Mouse (Mus musculus): ENCODE results near the gene Cdc123. TPM values are rescaled to one million over a fixed set of nuclear protein-coding genes. Genes with fewer than 3 reads are reported as not detected.
A peak's percentile ranks its signal among the peaks of the same experiment; 100 is the strongest.

The Cdc123 gene
- polyA plus RNA-seq, 1 experiment from 2014 or later, result 312 TPM

- H3K27ac ChIP-seq (ENCODE audit: low read depth, low read length), result no peak overlapping the region
- peaks cover 11% of the 10 kb centered on the region; the same call in 1 of the 2 replicates for H3K36me3 ChIP-seq (ENCODE audit: control insufficient read depth, insufficient read depth, low read length)
- H3K9me3 ChIP-seq (ENCODE audit: control insufficient read depth, low read length), result no peaks in the 10 kb centered on the region
- no peaks in the 10 kb centered on the region for H3K27me3 ChIP-seq (ENCODE audit: control insufficient read depth, insufficient read depth, low read length)
- DNase-seq (ENCODE audit: low spot score) (no peak), ATAC-seq (ENCODE audit: low FRiP score) (no peak)
- H3K9ac ChIP-seq (ENCODE audit: low read depth, low read length), result no peak overlapping the region
- WGBS, result 90% methylated on average over 10 of the region's 10 CpGs
- no peaks in the 10 kb centered on the region for H3K4me1 ChIP-seq (replicated peaks; ENCODE audit: control insufficient read depth, insufficient read depth, low read length)
- H3K4me3 ChIP-seq (ENCODE audit: low read depth, low read length), result no peak overlapping the region
- no peak overlapping the region for H3K4me2 ChIP-seq (replicated peaks; ENCODE audit: low read depth, low read length)
Measured at GRCm38 (mm10) chr2:5793771-5794170, 51.2 kb downstream of the Cdc123 start.

DNA sequence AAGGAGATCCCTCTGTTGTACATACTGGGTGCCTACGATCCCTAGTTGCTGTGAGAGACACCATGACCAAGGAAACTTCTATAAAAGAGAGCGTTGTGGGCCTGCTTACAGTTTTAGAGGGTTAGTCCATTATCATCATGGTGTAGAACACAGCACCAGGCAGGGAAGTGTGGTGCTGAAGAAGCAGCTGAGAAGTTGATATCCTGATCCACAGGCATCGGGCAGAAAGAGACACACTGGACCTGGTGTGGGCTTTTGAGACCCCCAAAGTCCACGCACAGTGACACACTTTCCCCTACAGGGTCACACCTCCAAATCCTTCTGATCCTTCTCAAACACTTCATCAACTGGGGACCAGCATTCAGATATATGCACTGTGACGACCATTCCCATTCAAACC lies 52.9 kb downstream of the Cdc123 start:
- 93% methylated on average over 5 of the region's 5 CpGs for WGBS
- no peak overlapping the region for H3K4me2 ChIP-seq (replicated peaks; ENCODE audit: low read depth, low read length)
- ATAC-seq (ENCODE audit: low FRiP score) (no peak), DNase-seq (ENCODE audit: low spot score) (no peak)
- no peak overlapping the region for H3K9ac ChIP-seq (ENCODE audit: low read depth, low read length)
- no peaks in the 10 kb centered on the region for H3K4me1 ChIP-seq (replicated peaks; ENCODE audit: control insufficient read depth, insufficient read depth, low read length)
- no peaks in the 10 kb centered on the region for H3K27me3 ChIP-seq (ENCODE audit: control insufficient read depth, insufficient read depth, low read length)
- no peak overlapping the region for H3K4me3 ChIP-seq (ENCODE audit: low read depth, low read length)
- peaks cover 9% of the 10 kb centered on the region; the same call in 1 of the 2 replicates for H3K36me3 ChIP-seq (ENCODE audit: control insufficient read depth, insufficient read depth, low read length)
- no peaks in the 10 kb centered on the region for H3K9me3 ChIP-seq (ENCODE audit: control insufficient read depth, low read length)
- H3K27ac ChIP-seq (ENCODE audit: low read depth, low read length), result no peak overlapping the region

DNA sequence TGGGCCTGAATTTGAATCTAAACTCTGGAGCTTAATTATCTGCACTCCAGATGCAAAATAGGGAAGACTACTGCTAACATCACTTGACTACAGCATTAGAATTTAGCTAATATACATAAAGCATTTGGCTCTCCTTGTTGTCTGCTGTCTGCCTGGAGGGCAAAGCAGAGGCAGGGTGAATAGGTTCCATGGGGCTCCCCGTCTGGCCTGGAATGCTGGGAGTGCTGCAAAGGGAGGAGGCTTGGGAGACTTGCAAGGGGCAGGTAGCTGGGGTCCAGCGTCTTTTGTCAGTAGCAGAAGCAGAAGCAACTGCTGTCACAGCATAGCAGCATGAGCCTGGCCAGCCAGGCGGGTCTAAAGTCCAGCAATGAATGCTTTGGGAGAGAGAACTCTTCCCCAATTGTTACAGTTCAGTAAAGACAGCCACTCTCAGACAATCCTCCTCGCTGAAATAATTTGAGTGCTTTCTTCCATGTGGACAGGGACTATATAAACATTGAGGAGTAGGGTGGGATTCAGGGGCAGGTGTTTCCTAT lies 55.3 kb downstream of the Cdc123 start:
- Histone ChIP-seq H3K9ac (ENCODE audit: low read depth, low read length) (no peak overlapping the region), H3K4me1 (replicated peaks; ENCODE audit: control insufficient read depth, insufficient read depth, low read length) (no peaks in the 10 kb centered on the region), H3K27me3 (ENCODE audit: control insufficient read depth, insufficient read depth, low read length) (no peaks in the 10 kb centered on the region), H3K36me3 (ENCODE audit: control insufficient read depth, insufficient read depth, low read length) (peaks cover 4% of the 10 kb centered on the region; the same call in 1 of the 2 replicates), H3K9me3 (ENCODE audit: control insufficient read depth, low read length) (no peaks in the 10 kb centered on the region), H3K4me3 (ENCODE audit: low read depth, low read length) (no peak overlapping the region), H3K27ac (ENCODE audit: low read depth, low read length) (no peak overlapping the region), H3K4me2 (replicated peaks; ENCODE audit: low read depth, low read length) (no peak overlapping the region)
- DNase-seq (ENCODE audit: low spot score) (no peak), ATAC-seq (ENCODE audit: low FRiP score) (no peak)
- WGBS, result 30% methylated on average over 4 of the region's 4 CpGs

DNA sequence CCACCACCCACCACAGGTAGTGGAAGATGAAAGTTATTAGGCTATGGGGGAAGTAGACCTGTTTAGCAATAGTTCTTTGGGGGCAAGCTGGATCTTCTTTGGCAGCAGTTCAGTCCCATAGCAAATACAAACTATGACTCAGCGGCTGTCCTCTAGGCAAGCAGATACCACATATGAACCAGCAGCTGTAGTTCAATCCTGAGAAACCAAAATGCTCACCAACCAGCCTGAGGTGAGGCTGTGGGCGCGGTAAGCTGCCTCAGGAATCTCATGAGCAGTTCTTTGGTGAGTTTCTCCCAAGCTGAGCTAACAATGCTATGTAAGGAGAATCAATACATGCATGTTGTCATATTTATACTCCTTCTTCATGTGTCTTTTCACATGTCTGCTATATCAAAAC lies 57.6 kb downstream of the Cdc123 start:
- no peak for ATAC-seq (ENCODE audit: low FRiP score)
- no peak overlapping the region for H3K4me3 ChIP-seq (ENCODE audit: low read depth, low read length)
- no peaks in the 10 kb centered on the region for H3K27me3 ChIP-seq (ENCODE audit: control insufficient read depth, insufficient read depth, low read length)
- no peak for DNase-seq (ENCODE audit: low spot score)
- WGBS, result 93% methylated on average over 3 of the region's 3 CpGs
- H3K4me2 ChIP-seq (replicated peaks; ENCODE audit: low read depth, low read length), result no peak overlapping the region
- H3K27ac ChIP-seq (ENCODE audit: low read depth, low read length), result no peak overlapping the region
- H3K36me3 ChIP-seq (ENCODE audit: control insufficient read depth, insufficient read depth, low read length), result no peaks in the 10 kb centered on the region
- H3K9me3 ChIP-seq (ENCODE audit: control insufficient read depth, low read length), result no peaks in the 10 kb centered on the region
- no peaks in the 10 kb centered on the region for H3K4me1 ChIP-seq (replicated peaks; ENCODE audit: control insufficient read depth, insufficient read depth, low read length)
- H3K9ac ChIP-seq (ENCODE audit: low read depth, low read length), result no peak overlapping the region

DNA sequence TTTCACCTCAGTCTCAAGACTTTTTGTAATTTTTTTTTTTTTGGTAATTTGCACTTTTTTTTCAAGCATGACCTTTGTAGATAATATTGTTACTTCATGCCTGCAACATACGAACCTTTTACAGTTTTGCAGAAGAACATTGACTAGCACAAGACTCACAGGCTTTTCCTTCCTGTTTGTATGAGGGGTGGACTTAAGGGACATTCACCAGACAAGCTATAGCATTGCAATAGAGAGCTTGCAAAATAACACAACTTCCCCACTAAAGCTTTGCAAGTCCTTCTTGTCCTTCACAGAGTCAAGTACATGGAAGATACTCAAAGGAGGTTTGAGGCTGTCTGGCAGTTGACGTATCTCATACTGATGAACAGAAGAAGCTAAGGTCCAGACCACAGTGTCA lies 72.5 kb downstream of the Cdc123 start:
- Histone ChIP-seq H3K27ac (ENCODE audit: low read depth, low read length) (no peak overlapping the region), H3K4me3 (ENCODE audit: low read depth, low read length) (no peak overlapping the region), H3K4me2 (replicated peaks; ENCODE audit: low read depth, low read length) (no peak overlapping the region), H3K4me1 (replicated peaks; ENCODE audit: control insufficient read depth, insufficient read depth, low read length) (no peaks in the 10 kb centered on the region), H3K9ac (ENCODE audit: low read depth, low read length) (no peak overlapping the region), H3K36me3 (ENCODE audit: control insufficient read depth, insufficient read depth, low read length) (no peaks in the 10 kb centered on the region), H3K9me3 (ENCODE audit: control insufficient read depth, low read length) (no peaks in the 10 kb centered on the region), H3K27me3 (ENCODE audit: control insufficient read depth, insufficient read depth, low read length) (no peaks in the 10 kb centered on the region)
- no peak for DNase-seq (ENCODE audit: low spot score)
- no peak for ATAC-seq (ENCODE audit: low FRiP score)
- WGBS, result 79% methylated on average over 2 of the region's 2 CpGs

- Histone ChIP-seq H3K4me2 (replicated peaks; ENCODE audit: low read depth, low read length) (no peak overlapping the region), H3K4me1 (replicated peaks; ENCODE audit: control insufficient read depth, insufficient read depth, low read length) (no peaks in the 10 kb centered on the region), H3K27me3 (ENCODE audit: control insufficient read depth, insufficient read depth, low read length) (no peaks in the 10 kb centered on the region), H3K36me3 (ENCODE audit: control insufficient read depth, insufficient read depth, low read length) (no peaks in the 10 kb centered on the region), H3K27ac (ENCODE audit: low read depth, low read length) (no peak overlapping the region), H3K9ac (ENCODE audit: low read depth, low read length) (no peak overlapping the region), H3K4me3 (ENCODE audit: low read depth, low read length) (no peak overlapping the region), H3K9me3 (ENCODE audit: control insufficient read depth, low read length) (no peaks in the 10 kb centered on the region)
- DNase-seq (ENCODE audit: low spot score), result peak; percentile 57
- ATAC-seq (ENCODE audit: low FRiP score), result no peak
- 58% methylated on average over 8 of the region's 8 CpGs for WGBS
Measured at GRCm38 (mm10) chr2:5770708-5771241, 74.2 kb downstream of the Cdc123 start.

GRCm38 (mm10) chr2:5769630-5770029 lies 75.3 kb downstream of the Cdc123 start:
- Histone ChIP-seq H3K4me2 (replicated peaks; ENCODE audit: low read depth, low read length) (no peak overlapping the region), H3K4me3 (ENCODE audit: low read depth, low read length) (no peak overlapping the region), H3K27ac (ENCODE audit: low read depth, low read length) (no peak overlapping the region), H3K36me3 (ENCODE audit: control insufficient read depth, insufficient read depth, low read length) (no peaks in the 10 kb centered on the region), H3K4me1 (replicated peaks; ENCODE audit: control insufficient read depth, insufficient read depth, low read length) (no peaks in the 10 kb centered on the region), H3K9ac (ENCODE audit: low read depth, low read length) (no peak overlapping the region), H3K27me3 (ENCODE audit: control insufficient read depth, insufficient read depth, low read length) (no peaks in the 10 kb centered on the region), H3K9me3 (ENCODE audit: control insufficient read depth, low read length) (no peaks in the 10 kb centered on the region)
- ATAC-seq (ENCODE audit: low FRiP score), result no peak
- DNase-seq (ENCODE audit: low spot score), result no peak

DNA sequence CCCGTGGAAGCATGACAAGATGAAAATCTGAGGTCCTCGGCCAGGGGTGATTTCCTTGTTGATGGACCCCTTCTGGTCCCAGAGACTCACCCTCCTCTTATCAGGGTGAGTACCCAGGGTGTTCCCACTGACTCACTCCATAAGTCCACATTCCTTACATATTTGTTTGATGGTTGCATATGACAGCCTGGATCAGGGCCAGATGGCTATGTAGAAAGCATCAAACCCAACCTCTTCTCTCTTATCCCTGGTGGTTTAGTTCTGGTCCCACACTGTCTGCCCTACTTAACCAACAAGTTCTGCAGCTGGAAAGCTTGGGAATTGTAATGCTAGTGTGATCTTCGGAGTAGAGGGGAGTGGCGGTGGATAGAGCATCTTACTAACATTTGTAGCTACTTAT lies 76.0 kb downstream of the Cdc123 start:
- Histone ChIP-seq H3K4me3 (ENCODE audit: low read depth, low read length) (no peak overlapping the region), H3K27me3 (ENCODE audit: control insufficient read depth, insufficient read depth, low read length) (no peaks in the 10 kb centered on the region), H3K36me3 (ENCODE audit: control insufficient read depth, insufficient read depth, low read length) (no peaks in the 10 kb centered on the region), H3K27ac (ENCODE audit: low read depth, low read length) (no peak overlapping the region), H3K9ac (ENCODE audit: low read depth, low read length) (no peak overlapping the region), H3K4me2 (replicated peaks; ENCODE audit: low read depth, low read length) (no peak overlapping the region), H3K4me1 (replicated peaks; ENCODE audit: control insufficient read depth, insufficient read depth, low read length) (no peaks in the 10 kb centered on the region), H3K9me3 (ENCODE audit: control insufficient read depth, low read length) (no peaks in the 10 kb centered on the region)
- WGBS, result 86% methylated on average over 4 of the region's 4 CpGs
- ATAC-seq (ENCODE audit: low FRiP score) (no peak), DNase-seq (ENCODE audit: low spot score) (no peak)

DNA sequence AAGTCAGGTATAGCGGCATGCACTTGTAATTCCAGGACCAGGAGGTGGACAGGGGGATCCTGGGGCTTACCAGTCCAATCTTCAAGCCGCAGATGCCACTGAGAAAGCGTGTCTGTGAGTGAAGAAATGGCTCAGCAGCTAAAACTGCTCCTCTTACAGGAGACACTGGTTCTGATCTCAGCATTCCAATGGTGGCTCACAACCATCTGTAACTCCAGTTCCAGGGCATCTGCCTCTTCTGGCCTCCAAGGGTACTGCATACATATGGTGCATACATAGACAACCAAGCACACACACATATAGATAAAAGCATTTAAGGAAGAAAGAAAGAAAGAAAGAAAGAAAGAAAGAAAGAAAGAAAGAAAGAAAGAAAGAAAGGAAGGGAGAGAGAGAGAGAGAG lies 82.9 kb downstream of the Cdc123 start:
- H3K9me3 ChIP-seq (ENCODE audit: control insufficient read depth, low read length), result no peaks in the 10 kb centered on the region
- ATAC-seq (ENCODE audit: low FRiP score) (no peak), DNase-seq (ENCODE audit: low spot score) (no peak)
- H3K27ac ChIP-seq (ENCODE audit: low read depth, low read length), result no peak overlapping the region
- H3K4me3 ChIP-seq (ENCODE audit: low read depth, low read length), result no peak overlapping the region
- no peak overlapping the region for H3K4me2 ChIP-seq (replicated peaks; ENCODE audit: low read depth, low read length)
- H3K4me1 ChIP-seq (replicated peaks; ENCODE audit: control insufficient read depth, insufficient read depth, low read length), result no peaks in the 10 kb centered on the region
- no peaks in the 10 kb centered on the region for H3K36me3 ChIP-seq (ENCODE audit: control insufficient read depth, insufficient read depth, low read length)
- WGBS, result 95% methylated on average over 3 of the region's 3 CpGs
- no peaks in the 10 kb centered on the region for H3K27me3 ChIP-seq (ENCODE audit: control insufficient read depth, insufficient read depth, low read length)
- no peak overlapping the region for H3K9ac ChIP-seq (ENCODE audit: low read depth, low read length)
